Mouse (Mus musculus) CD4-positive helper T cell, adult 2 months (primary cell): ENCODE results near the gene Hoxb3.

Experiments used
- DNase-seq: peaks from one replicate; pipeline ENCODE4 v3.0.0-alpha.2; 2012; ENCODE audit warnings: low read depth, missing footprints, low spot score

Gene Hoxb3

DNA sequence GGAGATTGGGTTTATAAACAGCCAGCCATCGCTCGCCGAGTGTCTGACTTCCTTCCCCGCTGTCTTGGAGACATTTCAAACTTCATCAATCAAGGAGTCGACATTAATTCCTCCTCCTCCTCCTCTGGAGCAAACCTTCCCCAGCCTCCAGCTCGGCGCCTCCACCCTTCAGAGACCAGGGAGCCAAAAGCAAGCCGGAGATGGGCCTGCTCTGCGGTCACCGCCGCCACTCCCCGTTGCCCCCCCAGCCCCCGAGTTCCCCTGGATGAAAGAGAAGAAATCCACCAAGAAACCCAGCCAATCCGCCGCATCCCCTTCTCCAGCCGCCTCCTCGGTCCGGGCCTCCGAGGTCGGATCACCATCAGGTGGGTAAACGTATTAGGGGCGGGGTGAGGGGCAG is 28.7 kb downstream of the Hoxb3 start:
- DNase-seq: no peak

DNA sequence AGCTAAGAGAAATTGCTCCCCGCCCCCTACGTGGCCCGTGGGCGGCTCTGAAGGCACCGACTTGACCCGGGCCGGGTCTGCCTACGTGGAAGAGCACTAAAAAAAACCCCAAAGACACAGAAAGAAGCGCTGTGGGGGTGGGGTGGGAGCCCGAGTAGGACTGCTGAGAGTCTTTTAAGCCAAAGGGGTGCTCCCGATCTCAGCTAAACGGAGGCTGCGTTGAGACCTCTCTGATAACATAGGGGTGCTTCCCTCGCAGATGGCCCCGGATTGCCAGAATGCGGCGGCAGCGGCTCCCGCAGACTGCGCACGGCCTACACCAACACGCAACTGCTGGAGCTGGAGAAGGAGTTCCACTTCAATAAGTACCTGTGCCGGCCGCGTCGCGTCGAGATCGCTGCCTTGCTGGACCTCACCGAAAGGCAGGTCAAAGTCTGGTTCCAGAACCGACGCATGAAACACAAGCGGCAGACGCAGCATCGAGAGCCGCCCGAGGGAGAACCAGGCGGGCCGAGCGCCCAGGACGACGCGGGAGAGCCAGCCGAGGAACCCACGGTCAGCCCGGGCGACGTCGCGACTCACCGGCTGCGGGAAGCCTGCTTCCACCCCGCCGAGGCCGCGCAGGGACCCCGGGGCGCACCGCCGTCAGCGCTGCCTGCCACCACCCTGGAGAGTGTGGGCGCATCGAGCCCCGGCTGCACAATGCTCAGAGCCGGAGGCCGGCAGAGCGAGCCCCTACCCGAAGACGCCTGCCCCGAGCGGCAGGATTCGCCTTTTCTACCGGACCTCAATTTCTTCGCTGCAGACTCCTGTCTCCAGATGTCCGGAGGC is 29.8 kb downstream of the Hoxb3 start:
- DNase-seq: peak; percentile 15

DNA sequence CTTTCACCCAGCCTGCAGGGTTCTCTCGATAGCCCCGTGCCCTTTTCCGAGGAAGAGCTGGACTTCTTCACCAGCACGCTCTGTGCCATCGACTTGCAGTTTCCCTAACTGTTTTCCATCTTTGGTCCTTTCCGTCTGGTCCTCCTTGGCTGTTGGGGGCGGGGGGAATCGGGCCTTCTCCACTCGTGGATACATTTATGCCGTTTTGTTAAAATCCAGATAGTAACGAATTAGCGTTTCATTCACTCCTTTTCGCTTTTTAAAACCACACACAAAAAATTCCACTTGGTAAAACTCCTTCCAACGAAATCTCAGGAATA is 30.4 kb downstream of the Hoxb3 start:
- DNase-seq: no peak

GRCm38 (mm10) chr11:96353939-96354338 is 30.8 kb downstream of the Hoxb3 start:
- DNase-seq: no peak

GRCm38 (mm10) chr11:96354376-96354775 is 31.2 kb downstream of the Hoxb3 start:
- no peak for DNase-seq

DNA sequence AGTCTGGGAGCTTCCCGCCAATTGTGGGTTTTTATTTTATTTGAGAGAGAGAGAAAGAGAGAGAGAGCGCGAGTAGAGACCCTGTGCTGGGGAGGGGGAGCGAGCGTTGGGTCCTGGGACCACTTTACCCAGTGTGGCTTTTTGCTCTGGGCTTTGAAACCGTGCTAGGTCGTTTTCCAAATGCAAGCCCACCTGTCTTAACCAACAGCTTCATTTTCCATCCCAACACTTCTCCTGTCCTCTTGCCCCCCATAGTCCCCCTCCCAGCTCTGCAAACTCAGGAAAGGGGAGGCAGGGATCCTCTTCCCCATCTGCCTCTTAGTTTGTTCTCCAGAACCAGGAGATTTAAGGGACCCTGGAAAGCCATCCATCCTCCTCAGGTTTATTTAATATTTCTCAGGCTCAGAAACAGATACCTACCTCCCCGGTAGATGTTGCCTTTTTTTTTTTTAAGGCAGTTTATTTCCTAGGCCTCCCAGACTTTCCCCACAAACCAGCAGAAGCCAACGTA is 31.7 kb downstream of the Hoxb3 start:
- DNase-seq: no peak

GRCm38 (mm10) chr11:96363807-96364206 is 40.7 kb downstream of the Hoxb3 start:
- no peak for DNase-seq

- DNase-seq: no peak
Measured at GRCm38 (mm10) chr11:96365441-96366091, 42.4 kb downstream of the Hoxb3 start, which contains the start of gene Hoxb1. Gene Hoxb1, plus strand, starts transcription at chr11:96365752.

- no peak for DNase-seq
Measured at GRCm38 (mm10) chr11:96366092-96367041, 43.2 kb downstream of the Hoxb3 start.

DNA sequence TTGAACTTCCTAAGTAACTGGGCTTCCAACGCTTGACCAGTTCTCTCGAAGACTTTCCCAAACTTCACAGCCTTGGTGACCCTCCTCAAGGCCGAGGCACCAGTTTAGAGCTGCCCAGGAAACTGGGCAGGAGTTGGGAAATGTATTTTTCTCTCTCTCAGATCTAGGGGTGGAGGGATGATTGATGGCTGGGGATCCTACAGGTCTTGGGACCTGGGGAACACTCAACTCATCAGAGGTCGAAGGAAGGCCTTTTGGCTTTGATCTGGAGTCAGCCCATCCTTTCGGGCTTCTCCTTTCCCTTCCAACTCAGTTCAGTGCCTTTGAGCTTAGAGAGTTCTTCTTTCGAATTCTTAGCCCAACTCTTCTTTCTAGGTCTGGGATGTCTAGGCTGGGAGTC is 44.0 kb downstream of the Hoxb3 start:
- DNase-seq: no peak

- DNase-seq: no peak
Measured at GRCm38 (mm10) chr11:96368686-96369085, 45.6 kb downstream of the Hoxb3 start.

DNA sequence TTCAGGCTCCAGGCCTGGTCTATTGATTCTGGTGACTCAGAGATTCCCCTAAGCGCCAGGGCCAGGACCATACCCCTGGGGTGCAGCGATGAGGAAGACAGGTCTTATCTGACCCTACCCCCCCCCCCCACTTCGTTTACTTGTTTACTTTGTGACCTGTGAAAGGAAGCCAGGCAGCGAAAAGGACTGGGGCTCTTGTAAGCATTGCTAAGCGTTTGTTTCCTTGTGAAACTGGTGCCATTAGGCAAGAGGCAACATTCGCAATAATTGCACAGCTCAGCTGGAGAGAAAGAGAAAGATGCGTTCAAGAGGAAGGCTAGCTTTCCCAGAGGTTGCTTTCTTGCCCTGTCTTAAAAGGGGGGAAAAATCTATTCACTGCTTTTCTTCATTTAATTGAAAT is 46.0 kb downstream of the Hoxb3 start:
- DNase-seq: no peak

GRCm38 (mm10) chr11:96371726-96372125 is 48.6 kb downstream of the Hoxb3 start:
- no peak for DNase-seq

DNA sequence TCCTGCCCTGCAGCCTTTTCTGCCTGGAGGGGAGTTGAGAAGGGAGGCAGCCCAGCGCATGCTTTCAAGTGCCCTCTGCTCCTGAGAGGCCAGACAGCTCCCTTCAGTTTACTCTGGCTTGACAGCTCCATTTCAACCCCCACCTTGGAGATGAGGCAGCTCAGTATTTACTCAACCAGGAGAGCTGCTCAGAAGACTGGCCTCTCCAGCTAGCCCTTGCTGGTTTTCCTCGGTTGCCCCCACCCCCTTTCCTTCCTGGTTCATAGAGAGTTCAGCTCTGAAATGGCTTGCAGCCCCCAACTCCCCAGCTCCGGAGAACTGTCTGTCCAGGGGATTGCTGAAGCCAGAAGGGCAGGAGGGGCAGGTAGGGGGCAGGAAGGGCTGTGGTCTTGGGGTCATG is 49.4 kb downstream of the Hoxb3 start:
- no peak for DNase-seq

- no peak for DNase-seq
Measured at GRCm38 (mm10) chr11:96374810-96375209, 51.7 kb downstream of the Hoxb3 start.

- no peak for DNase-seq
Measured at GRCm38 (mm10) chr11:96383381-96383780, 60.3 kb downstream of the Hoxb3 start.

DNA sequence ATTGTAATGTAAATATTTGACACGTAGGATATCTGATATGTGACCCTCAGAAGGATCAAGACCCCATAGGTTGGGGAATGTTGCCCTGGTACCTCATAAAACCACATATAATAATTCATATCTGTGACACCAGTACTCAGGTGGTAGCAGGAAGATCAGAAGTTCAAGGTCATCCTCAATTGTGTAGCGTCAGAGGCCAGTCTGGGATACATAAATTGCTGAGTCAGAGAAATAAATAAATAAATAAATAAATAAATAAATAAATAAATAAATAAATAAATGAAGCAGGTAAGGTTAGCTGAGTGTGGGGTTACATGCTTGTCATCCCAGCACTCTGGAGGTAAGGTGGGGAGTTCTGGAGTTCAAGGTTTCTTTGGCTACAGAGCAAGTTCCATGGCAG is 64.5 kb downstream of the Hoxb3 start:
- DNase-seq: no peak

DNA sequence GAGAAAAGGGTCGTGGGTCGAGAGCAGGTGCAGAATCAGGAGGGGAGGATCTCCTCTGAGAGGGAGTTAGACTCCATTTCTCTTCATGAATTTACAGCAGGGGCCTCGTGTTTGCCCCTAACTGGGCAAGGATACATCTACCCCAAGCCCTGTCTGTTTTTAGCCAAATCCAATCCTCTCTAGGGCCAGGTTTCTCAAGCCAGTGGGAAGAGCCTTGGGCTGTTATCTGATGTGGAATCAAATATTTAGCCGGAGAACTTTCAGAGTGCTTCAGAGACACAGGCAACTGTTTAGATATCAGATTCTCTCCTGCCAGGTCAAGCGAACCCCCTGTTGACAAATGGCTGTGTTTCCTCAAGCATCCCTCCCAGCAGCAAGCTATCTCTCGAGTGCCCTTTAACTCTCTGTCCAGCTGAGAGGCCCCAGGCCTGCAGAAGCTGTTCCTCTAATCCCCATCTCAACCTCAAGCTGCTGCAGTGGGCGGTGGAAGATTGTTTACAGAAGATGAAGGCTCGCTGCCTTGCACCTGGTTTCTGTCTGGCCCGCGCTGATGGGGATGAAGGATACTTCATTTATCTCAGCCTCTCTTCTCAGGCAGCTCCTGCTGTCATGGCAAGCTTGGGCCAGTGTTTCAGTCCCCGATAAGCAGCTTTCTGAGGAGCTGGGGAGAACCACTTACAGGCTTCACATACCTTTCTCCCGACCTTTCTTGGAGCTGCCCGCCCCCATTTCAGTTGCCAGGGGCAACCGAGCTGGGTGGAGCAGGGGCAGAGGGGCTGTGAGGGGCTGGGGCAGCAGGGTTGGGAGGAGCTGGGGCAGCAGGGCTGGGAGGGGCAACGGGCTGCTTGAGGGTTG is 73.9 kb downstream of the Hoxb3 start:
- DNase-seq: no peak
